Mouse (Mus musculus): ENCODE results near the gene Supt3. TPM values are rescaled to one million over a fixed set of nuclear protein-coding genes. Genes with fewer than 3 reads are reported as not detected.

The Supt3 gene
- polyA plus RNA-seq, 1 experiment = not detected

DNA sequence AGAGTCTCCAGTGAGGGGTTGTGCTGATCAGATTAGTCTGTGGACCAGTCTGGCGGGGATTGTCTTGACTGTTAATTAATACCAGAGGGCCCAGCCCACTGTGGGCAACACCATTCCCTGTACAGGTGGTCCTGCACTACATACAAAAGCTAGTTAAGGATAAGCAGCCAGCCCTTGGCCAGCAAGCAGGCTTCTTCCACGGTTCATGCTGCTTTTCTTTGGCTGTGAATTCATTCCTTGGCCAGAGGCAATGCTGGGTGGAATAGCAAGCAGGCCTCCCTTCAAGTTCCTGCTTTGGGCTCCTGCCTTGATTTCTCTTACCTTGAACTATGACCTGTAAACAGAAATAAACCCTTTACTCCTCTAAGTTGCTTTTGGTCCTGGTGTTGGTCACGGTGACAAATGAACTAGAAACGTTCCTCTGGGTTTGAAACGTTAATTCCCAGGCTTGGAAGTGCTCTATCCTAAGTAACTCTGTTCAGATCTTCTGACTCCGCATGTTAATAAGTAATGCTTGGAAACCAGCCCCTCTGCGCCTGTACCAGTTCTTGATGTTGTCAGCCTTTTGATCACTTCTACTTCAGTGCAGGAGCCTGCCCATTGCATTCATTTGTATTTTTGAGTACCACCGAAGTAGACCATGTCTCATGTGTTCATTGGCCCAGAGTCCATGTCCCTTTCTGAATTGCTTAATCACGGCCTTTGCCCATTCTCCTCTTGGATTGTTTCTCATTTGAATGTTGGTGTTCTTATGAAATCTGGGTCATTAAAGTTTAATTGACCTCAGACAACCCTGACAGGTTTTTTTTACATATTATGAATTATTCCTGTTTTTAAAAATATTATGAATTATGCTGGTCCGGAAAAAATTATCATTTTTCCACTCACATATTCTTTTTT lies 356.8 kb downstream of the Supt3 start:
- no peak overlapping the region for H3K4me3 ChIP-seq (ENCODE audit: insufficient read depth, low read depth, low read length)
- WGBS = 76% methylated on average over 10 of the region's 10 CpGs
- H3K27ac ChIP-seq (ENCODE audit: insufficient read depth, low read depth, low read length) = no peak overlapping the region
- no peak for TF ChIP-seq CTCF (IDR thresholded peaks at IDR 0.05; ENCODE audit: insufficient read depth, low read depth, low read length)
- H3K4me1 ChIP-seq (ENCODE audit: control insufficient read depth, insufficient read depth, low read length) = no peaks in the 10 kb centered on the region

DNA sequence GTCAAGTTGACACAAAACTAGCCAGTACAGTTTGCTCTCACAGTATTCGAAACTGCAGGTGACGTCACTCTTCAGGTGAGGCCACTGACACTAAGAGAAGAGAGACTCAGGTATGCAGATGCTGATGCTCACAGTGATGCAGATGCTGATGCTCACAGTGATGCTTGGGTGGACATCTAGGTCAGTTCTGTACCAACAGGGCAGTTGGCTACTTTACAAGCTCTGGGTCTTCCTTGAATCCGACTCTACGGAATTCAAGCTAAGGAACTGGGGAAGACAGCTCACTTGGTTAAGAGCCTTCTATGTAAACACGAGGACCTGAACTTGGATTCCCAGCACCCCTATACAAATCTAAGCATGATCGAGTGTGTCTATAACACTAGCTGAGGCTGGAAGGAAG lies 359.5 kb downstream of the Supt3 start:
- Histone ChIP-seq H3K27ac (ENCODE audit: insufficient read depth, low read depth, low read length) (no peak overlapping the region), H3K4me1 (ENCODE audit: control insufficient read depth, insufficient read depth, low read length) (no peaks in the 10 kb centered on the region), H3K4me3 (ENCODE audit: insufficient read depth, low read depth, low read length) (no peak overlapping the region)
- 91% methylated on average over 6 of the region's 6 CpGs for WGBS
- no peak for TF ChIP-seq CTCF (IDR thresholded peaks at IDR 0.05; ENCODE audit: insufficient read depth, low read depth, low read length)
- no peak for TF ChIP-seq POLR2A (IDR thresholded peaks at IDR 0.05; ENCODE audit: insufficient read depth, low read depth, low read length)

DNA sequence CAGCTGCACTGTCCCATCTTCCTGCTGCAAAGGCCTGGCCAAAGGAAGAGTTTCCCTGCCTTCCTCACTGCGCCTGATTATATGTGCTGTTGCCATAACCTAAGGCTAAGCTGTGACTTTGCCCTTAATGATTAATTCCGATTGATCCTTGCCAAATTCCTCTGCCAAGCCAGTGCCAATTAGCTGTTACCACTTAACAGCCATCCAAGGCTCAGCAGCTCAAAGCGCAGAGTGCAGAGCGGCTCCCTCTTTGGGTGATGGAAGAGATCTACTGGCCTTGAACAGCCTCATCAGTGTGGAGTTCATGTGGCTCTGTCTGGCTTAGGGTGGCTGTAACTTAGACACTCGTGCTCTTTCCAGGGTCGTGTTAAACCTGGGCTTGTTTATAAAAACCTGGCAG lies 366.1 kb downstream of the Supt3 start:
- Histone ChIP-seq H3K27ac (ENCODE audit: insufficient read depth, low read depth, low read length) (no peak overlapping the region), H3K4me1 (ENCODE audit: control insufficient read depth, insufficient read depth, low read length) (no peaks in the 10 kb centered on the region), H3K4me3 (ENCODE audit: insufficient read depth, low read depth, low read length) (no peak overlapping the region)
- TF ChIP-seq CTCF (IDR thresholded peaks at IDR 0.05; ENCODE audit: insufficient read depth, low read depth, low read length) = no peak
- TF ChIP-seq POLR2A (IDR thresholded peaks at IDR 0.05; ENCODE audit: insufficient read depth, low read depth, low read length) = no peak
- WGBS = 65% methylated on average over 6 of the region's 6 CpGs

DNA sequence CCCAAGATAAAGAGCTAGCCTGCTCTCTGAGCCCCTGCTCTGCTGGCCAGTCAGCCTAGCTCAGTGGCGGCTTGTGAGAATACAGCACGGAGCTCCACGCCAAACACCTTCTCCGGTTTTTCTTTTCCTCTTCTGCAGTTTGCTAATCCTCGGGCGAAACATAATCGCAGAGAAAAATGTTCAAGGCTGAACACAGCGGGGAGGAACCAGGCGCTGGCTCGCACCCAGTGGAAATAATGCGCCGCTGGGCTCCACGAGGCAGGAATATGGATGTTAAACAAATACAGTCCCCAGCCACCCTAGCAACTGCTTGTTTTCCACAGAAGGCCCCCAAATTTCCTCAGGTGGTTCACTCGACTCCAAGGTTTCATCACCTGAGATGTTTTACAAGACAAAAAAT lies 367.7 kb downstream of the Supt3 start:
- Histone ChIP-seq H3K4me3 (ENCODE audit: insufficient read depth, low read depth, low read length) (no peak overlapping the region), H3K27ac (ENCODE audit: insufficient read depth, low read depth, low read length) (no peak overlapping the region), H3K4me1 (ENCODE audit: control insufficient read depth, insufficient read depth, low read length) (no peaks in the 10 kb centered on the region)
- WGBS = 62% methylated on average over 14 of the region's 14 CpGs
- TF ChIP-seq CTCF (IDR thresholded peaks at IDR 0.05; ENCODE audit: insufficient read depth, low read depth, low read length) (no peak), POLR2A (IDR thresholded peaks at IDR 0.05; ENCODE audit: insufficient read depth, low read depth, low read length) (no peak)

DNA sequence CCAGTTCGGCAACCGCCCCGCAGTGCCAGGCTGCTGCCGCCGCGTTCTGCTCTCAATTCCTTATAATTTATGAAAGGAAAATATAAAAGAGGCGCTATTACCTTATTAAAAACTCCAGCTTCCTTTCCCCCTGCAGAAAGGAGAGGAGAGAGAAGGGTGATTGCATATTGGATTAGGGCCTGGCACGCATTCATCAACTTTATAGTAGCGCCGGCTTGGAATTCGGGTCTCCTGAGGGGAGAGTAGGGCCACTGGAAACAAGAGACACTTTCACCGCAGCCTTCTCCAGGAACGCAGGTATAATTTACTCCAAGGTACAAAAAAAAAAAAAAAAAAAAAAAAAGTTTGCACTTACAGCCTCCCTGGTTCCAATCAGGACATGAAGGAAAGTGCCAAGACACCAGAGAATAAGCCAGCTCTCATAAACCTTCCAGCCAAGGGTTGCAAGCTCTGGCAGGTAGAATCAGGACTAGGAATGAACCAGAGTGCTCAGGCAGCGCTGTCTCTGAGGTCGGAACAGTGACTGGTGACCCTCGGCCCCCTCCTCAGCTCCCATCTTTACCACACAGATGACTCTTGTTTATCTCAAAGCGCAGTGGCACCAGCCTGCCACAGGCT lies 374.5 kb downstream of the Supt3 start:
- TF ChIP-seq POLR2A (IDR thresholded peaks at IDR 0.05; ENCODE audit: insufficient read depth, low read depth, low read length) (no peak), CTCF (IDR thresholded peaks at IDR 0.05; ENCODE audit: insufficient read depth, low read depth, low read length) (no peak)
- Histone ChIP-seq H3K4me1 (ENCODE audit: control insufficient read depth, insufficient read depth, low read length) (no peaks in the 10 kb centered on the region), H3K27ac (ENCODE audit: insufficient read depth, low read depth, low read length) (no peak overlapping the region), H3K4me3 (ENCODE audit: insufficient read depth, low read depth, low read length) (no peak overlapping the region)
- 85% methylated on average over 17 of the region's 17 CpGs for WGBS

DNA sequence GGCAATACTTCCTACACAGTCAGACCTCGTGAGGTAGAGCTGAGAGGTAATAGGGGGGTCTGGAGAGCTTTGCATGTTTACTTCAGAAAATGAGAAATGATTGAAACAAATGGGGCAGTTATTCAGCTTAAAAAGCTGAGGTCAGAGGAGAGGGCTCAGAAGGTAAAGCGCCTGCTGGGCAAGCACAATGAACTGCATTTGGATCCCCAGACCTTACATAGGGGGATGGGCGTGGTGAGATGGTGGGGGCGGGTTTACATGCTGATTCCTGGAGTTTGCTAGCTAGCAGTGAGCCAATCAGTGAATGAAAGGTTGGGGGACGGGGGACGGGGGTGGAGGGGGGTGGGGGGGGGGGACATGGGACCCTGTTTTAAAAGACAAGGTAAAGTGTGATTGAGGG lies 376.8 kb downstream of the Supt3 start:
- Histone ChIP-seq H3K4me1 (ENCODE audit: control insufficient read depth, insufficient read depth, low read length) (no peaks in the 10 kb centered on the region), H3K27ac (ENCODE audit: insufficient read depth, low read depth, low read length) (no peak overlapping the region), H3K4me3 (ENCODE audit: insufficient read depth, low read depth, low read length) (no peak overlapping the region)
- WGBS = 31% methylated on average over 6 of the region's 6 CpGs
- TF ChIP-seq CTCF (IDR thresholded peaks at IDR 0.05; ENCODE audit: insufficient read depth, low read depth, low read length) = no peak
- TF ChIP-seq POLR2A (IDR thresholded peaks at IDR 0.05; ENCODE audit: insufficient read depth, low read depth, low read length) = no peak

DNA sequence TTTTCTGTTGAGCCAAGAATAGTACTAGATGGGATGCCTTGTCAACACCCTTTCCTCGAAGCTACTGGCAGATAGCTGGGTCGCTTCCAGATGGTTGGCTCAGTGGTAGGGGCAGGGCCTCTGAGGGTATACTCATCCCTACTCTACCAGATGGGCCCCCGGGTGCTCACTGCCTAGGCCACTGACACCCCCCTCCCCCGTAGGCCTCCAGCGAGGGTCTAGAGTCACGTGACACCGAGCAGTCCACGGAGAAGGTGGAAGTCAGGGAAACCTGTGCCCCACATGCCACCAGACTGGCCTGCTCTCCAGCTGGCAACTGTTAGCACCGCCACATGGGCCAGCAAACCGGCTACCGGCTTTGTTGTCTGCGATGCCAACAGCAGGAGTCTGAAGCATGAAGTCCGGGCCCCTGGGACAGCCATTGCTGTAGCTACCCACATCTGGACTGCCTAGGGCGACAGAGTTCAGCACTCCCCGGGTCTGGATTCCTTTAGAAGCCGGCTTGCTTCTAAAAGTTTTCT lies 381.3 kb downstream of the Supt3 start:
- no peak for TF ChIP-seq POLR2A (IDR thresholded peaks at IDR 0.05; ENCODE audit: insufficient read depth, low read depth, low read length)
- TF ChIP-seq CTCF (IDR thresholded peaks at IDR 0.05; ENCODE audit: insufficient read depth, low read depth, low read length) = no peak
- 79% methylated on average over 16 of the region's 16 CpGs for WGBS
- Histone ChIP-seq H3K4me1 (ENCODE audit: control insufficient read depth, insufficient read depth, low read length) (no peaks in the 10 kb centered on the region), H3K4me3 (ENCODE audit: insufficient read depth, low read depth, low read length) (no peak overlapping the region), H3K27ac (ENCODE audit: insufficient read depth, low read depth, low read length) (no peak overlapping the region)

DNA sequence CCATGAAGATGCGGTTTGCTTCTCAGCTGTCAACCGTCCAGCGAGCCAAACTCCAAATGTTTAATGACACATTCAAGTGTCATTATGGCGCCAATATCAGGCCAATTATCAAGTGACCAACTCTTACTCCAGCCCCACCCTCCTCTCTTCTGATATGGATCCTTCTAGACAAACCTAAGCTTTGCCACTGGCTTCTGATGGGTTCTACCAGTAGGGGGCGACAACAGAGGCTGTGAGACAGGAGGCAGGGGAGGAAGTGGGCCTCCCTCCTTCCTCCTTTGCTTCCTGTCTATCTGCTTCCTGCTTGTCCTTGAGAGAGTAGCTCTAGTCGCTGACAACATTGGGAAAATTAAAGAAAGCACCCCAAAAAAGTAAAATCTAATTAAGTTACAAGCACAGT lies 383.7 kb downstream of the Supt3 start:
- 88% methylated on average over 6 of the region's 6 CpGs for WGBS
- H3K4me1 ChIP-seq (ENCODE audit: control insufficient read depth, insufficient read depth, low read length) = no peaks in the 10 kb centered on the region
- H3K4me3 ChIP-seq (ENCODE audit: insufficient read depth, low read depth, low read length) = no peak overlapping the region
- no peak overlapping the region for H3K27ac ChIP-seq (ENCODE audit: insufficient read depth, low read depth, low read length)
- TF ChIP-seq CTCF (IDR thresholded peaks at IDR 0.05; ENCODE audit: insufficient read depth, low read depth, low read length) (no peak), POLR2A (IDR thresholded peaks at IDR 0.05; ENCODE audit: insufficient read depth, low read depth, low read length) (no peak)

DNA sequence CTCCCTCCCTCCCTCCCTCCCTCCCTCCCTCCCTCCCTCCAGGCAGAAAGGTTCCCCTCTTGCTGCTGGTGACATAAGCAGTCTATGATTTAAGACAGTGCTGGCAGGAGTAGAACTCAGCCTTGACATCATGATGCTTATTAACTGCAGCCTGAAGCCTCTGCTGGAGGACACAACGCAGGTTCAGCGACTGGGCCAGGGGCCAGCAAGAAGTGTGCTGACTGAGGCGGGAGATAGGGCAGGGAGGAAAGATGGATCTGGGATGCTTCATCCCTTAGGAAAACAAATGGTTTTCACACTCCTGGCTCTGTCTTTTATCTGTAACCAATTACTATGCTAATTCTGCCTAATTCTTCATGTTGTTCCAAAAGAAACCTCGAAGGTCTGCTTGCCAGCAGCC lies 388.8 kb downstream of the Supt3 start:
- peaks cover 6% of the 10 kb centered on the region for H3K4me1 ChIP-seq (ENCODE audit: control insufficient read depth, insufficient read depth, low read length)
- TF ChIP-seq POLR2A (IDR thresholded peaks at IDR 0.05; ENCODE audit: insufficient read depth, low read depth, low read length) (no peak), CTCF (IDR thresholded peaks at IDR 0.05; ENCODE audit: insufficient read depth, low read depth, low read length) (no peak)
- no peak overlapping the region for H3K27ac ChIP-seq (ENCODE audit: insufficient read depth, low read depth, low read length)
- H3K4me3 ChIP-seq (ENCODE audit: insufficient read depth, low read depth, low read length) = no peak overlapping the region
- 58% methylated on average over 4 of the region's 4 CpGs for WGBS

Other genes starting within 250 kb of the Supt3 start
- gene Runx2, start 37.6 kb downstream of the Supt3 start, polyA plus RNA-seq (2012; ENCODE audit: insufficient read depth, insufficient read length, low replicate concordance, missing spikeins) = not detected in 2 replicates